Mouse (Mus musculus) left cerebral cortex, postnatal 36 days (tissue): ENCODE measurements around the gene Sbpl. TPM values are rescaled to one million over a fixed set of nuclear protein-coding genes. Genes with fewer than 3 reads are reported as not detected.

Experiments
- DNase-seq, 2 experiments: peaks; one replicate each; pipeline ENCODE4 v3.0.0; 2021 to 2022; ENCODE audit warnings: low spot score in 2 of 2, mixed read lengths in 1 of 2
- intact Hi-C: fragments of 180-260 bp; cut with DNase I; formaldehyde crosslinking; loops from one replicate; pipeline ENCODE4 v1.15.1; 2025
- total RNA-seq, 2 experiments: library from RNA; stranded (reverse); gene quantifications; 2 replicates each; pipeline ENCODE4 v1.2.3; 2021

Sbpl gene
- total RNA-seq: not detected

DNA sequence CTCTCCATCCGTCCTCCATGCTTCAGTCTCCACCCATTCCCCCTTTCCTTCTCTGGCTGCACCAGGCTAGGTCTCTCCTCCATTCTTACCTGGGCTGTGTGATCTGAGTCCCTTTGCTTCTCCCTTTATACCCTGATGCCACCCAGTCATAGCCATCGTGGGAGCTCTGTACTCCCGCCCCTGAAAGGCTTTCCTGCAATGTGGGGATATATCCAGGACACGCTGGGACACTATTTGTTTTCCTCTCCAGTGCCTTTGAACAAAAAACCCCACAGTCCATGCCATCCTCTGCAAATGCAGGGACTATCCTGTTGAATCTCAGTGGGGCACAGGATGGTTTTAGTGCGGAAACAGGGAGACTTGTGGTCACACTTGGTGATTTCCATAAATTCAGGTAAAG lies at the start of gene Sbpl:
Sbpl (minus strand) TSS at position 101 of the 400 bp plus-strand sequence.
- DNase-seq: no peak
- intact Hi-C loops: no loop called here

DNA sequence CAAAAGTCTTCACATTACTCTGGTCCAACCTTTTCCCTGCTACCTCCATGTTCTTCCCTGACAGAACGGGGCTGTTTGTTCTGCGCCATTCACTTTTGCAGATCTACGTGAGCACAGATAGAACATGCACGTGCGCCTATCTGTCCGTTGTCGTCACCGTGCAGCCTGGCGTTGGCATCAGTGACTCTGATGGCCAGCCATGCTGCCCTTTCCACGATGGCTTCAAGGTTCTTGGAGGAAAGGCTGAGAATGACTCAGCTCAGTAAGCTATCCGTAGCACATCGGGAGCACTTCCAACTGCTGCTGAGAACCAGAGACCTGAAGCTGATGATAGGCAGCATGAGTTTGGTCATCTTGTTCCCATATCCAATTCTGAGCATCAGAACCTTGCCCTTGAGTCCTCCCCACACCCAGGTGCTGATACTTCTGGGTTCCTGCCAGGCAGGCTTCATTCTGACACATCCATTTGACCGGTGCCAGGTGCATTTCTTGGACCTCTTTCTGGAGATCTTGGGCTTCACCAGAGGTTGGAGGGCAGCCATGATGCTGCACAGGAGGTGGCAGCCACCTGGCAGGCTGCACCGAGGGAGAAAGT lies 49.1 kb upstream of the Sbpl start:
- intact Hi-C loops: no loop called here
- DNase-seq: no peak

DNA sequence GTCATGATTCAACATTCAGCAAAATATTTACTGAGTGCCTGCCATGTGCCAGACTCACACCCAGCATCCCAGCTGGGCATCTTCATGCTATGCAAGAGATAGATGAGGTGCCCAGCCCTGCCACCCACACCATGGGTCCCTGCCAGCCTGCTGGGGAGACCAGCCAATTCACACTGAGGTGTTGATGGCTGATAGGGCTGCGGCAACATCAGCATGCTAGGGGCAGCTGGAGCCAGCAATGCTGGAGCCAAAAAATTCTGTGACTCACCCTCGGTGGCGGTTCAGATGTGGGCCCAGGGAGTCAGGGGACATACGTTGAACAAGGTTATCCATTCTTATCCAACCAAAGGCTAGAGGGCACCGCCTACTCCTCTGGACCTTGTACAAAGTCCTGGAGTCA lies 45.3 kb upstream of the Sbpl start:
- peak; percentile 84 to 88 for DNase-seq
- intact Hi-C loops: no loop called here

DNA sequence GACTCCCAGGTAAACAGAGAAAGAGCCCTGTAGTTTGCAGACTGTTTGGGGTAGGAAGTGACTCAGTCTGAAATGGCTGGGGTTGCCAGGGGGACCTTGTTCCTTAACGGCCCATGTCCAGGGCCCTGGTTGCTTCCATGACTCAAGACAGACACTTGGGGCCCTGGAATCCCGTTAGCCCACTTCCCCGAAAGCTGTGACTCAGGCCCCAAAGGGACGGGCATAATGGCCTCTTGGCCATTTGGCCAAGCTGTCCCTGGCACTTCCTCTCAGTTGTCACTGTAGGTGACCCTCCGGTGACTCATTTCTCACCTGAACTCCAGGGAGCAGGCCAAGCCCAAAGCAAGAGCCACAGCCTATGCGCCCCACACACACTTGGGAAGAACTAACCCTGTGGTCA lies 43.3 kb upstream of the Sbpl start:
- DNase-seq: no peak
- intact Hi-C loops: no loop called here

DNA sequence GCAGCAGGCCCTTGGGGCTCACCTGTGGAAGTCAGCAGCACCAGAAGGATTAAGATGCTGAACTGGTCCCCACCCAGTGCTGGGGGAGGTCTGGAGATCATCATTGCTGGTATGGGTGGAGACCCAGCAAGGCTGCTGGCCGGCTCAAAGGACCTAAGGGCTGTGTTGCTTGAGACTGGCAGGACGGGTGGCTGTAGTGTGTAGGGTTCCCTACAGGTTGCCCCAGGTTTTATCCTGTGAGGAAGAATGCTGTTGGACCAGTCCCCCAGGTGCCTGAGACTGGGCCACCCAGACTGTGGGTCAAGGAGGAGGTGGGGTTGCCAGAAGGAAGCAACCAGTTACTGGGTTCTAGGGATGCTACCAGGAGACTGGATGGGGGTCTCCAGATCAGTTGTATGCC lies 42.8 kb upstream of the Sbpl start, which contains the start of gene Prss22:
Prss22 (minus strand) TSS at position 200 of the 400 bp plus-strand sequence.
- intact Hi-C loops: no loop called here
- DNase-seq: no peak

DNA sequence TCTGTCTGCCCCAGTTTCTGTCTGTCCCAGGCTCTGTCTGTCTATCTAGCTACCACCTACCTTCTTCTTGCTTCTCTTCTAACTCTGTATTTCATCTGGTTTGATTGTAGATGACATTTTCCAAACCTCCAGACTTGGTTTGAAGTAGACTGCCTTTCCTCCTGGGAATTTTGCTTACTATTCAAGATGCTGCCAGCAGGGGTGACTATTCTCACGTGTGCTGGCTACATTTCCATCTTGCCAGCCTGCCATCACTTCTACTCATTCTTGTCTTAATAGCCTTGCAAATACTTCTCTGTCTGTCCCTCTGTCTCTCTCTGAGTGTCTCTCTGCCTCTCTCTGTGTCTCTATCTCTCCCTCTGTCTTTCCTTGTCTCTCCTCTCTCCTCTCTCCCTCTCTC lies 40.3 kb upstream of the Sbpl start:
- intact Hi-C loops: no loop called here
- DNase-seq: no peak

DNA sequence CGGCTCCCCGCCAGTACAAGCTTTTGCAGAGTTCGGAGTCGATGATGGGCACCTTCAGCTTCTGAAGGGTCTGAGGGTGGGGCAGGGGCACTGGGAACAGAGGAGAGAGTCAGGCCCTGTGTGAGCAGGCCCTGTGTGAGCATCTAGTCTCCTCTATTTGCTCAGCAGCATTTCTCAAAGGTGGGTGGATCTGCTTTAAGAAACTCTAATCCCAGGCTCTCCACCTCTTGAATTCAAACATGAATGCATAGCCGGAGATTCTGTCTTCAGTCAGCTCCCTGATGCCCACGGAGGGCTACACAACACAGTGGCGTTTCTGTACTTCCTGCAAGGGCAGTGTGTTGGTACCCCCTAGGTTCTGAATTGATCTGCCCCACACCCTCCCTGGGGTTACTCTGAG lies 39.6 kb upstream of the Sbpl start:
- no peak for DNase-seq
- intact Hi-C loops: no loop called here

DNA sequence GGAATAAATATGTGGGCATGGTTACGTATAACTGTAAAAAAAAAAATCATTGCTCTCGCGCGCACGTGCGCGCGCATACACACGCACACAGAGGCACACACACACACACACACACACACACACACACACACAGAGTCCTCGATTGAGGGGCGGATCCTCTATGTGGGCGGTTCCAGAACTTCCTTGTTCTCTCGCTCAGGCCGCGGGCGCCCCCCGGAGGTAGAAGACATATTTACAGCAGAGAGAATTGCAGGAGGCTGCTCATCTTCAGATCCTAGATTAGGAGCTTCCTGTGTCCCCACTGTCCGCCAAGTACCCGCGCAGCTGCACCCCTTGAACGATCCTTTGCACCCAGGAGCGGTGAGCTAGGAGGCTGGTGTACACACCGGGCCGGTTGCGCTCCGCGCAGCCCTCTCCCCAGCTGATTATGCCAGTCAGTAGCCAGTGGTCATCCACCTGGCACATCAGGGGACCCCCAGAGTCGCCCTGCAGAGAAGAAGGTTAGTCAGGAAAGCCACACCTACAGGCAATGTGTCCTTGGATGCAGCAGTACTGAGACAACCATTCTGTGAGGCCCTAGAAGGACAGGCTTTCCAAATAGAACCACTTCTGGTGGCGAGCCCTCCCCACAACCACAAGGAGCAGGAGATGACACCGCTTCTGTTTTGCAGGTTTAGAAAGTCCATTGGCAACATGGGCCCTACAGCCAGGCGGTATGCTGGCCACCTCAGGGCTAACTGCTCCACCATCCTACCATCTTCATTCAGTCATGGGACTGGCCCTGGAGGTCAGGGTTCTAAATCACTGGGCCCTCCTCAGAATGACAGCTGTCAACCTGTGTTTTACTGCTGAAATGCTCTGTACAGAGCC lies 38.7 kb upstream of the Sbpl start:
- DNase-seq: peak; percentile 88 to 91
- intact Hi-C loops: no loop called here

DNA sequence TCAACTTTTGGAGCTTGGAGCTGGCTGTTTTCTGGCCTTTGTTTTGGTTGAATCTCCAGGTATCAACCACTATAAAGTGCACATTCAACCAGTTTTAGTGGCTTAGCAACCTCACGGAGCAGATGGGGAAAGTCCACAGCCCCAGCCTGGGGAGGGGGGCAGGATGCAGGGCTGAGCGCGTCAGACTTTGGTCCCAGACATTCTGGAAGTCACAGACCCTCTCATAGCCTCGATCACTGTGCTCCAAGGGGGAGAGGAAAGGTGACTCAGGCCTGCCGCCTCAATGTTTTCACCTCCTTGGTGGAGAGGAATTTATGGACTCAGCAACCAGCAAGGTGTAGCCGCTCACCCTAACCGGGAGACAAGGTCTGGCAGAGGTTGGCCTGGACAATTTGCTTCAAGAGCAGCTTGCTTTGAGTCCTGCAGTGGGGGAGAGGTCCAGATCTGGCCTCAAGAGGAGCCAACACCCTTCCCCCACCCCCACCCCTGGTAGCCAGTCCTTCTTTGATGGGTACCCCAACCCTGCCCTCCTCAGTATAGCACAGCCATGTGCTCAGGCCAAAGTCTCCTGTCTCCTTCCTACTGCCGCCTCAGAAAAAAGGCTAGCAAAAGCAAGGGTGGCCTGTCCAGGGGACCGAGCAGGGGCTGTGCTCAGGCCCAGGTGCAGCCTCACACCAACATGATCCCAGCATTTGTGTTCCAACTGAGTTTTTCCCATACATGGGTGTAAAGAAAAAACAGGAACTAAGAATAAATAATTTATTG lies 37.9 kb upstream of the Sbpl start:
- no peak for DNase-seq
- intact Hi-C loops: no loop called here

DNA sequence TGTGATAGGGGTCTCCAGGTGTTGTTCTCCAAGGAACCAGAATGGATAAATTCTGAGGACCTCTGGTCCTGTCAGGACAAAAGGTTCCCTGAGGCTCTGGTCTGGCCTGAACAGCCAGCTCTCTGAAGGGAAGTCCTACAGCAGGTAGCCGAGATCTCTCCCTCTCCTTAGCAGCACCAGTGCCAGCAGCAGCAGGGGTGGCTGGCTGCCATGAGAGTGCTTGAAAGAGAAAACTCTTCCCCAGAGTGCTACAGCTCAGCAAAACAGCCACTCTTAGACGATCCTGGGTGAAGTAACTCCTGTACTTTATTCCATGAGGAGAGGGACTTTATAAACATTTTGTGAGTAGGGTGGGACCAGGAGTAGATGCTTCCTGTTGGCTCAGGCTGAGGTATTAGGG lies 34.7 kb upstream of the Sbpl start:
- intact Hi-C loops: no loop called here
- DNase-seq: no peak

DNA sequence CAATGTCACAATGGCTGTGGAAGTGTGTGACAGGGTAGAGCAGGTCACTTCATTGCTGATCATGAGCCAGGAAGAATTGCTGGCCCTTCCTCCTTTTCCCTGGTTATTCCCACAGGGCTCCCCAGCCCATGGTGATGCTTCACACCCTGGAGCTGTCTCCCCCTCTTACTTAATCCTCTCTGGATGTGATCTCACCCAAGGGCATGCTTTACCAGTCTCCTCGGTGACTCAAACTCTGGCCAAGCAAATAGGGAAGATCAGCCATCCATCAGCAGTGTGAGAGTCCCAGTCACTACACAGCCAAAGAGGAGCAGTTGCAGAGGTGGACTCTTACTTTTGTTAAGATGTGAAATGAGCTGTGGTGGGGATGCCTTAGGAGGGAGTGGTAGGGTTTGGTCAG lies 29.9 kb upstream of the Sbpl start:
- intact Hi-C loops: no loop called here
- DNase-seq: no peak

DNA sequence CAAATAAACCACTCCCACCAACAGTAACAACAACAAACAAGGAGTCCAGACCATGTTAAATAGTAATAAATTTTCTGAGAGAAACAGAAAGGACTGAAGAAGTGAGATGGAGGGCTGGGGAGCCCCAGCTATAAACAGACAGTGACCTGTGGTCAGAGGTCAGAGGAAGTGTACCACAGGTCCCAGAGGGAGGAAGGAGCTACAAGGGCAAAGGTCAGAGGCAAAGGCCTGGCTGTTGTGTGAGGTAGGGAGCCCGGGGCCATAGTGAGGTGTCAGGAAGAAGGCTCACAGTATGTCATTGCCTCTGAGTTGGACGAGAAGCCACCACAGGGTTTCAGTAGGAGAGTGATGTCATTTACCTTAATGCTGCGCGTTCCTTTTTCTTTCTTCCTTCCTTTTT lies 27.8 kb upstream of the Sbpl start:
- DNase-seq: no peak
- intact Hi-C loops: no loop called here

DNA sequence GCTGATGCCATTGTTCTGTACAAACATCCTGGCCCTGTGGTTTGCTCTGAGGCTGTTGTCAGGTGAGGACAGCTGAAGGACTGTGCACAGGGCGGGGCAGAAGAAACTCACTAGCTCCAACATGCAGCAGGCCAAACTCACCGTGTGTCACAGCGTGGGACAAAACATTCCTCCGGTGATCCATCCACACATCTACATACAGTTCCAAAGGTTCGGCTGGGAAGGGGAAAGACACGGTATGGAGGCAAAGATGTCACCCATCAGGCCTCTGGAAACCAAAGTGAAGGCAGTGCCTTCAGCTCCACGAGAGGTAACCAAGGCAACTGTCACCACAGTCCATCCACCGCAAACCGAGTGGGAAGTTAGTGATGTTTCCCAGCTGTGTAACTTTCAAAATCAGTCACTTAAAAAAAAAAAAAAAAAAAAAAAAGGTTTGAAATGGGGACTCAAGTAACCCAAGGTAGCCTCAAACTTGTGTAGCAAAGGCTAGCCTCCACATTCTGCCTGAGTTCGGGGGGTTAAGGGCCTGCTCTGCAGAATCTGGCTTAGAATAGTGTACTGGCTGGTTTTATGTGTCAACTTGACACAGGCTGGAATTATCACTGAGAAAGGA lies 25.3 kb upstream of the Sbpl start, which contains the start of gene Prss30:
Prss30 (minus strand) TSS at position 270 of the 613 bp plus-strand sequence.
- intact Hi-C loops: no loop called here
- no peak for DNase-seq

DNA sequence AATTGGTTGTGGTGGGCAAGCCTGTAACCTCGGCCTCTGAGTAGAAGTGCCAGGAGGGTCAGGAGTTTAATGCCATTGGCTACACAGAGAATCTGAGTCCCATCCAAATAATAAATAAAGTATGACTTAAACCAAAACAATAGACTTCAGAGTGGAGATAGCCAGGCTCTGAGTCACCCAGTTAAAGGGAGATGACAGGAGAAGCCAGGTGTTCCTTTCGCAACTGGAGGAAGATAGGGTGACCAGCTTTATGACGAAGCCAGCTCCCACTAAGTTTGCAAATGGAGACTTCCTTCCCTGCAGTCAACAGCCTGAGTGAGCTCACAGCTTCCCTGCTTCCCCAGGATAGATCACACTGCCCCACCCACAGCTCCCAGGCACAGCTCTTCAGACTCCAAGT lies 24.4 kb upstream of the Sbpl start:
- intact Hi-C loops: no loop called here
- no peak for DNase-seq

DNA sequence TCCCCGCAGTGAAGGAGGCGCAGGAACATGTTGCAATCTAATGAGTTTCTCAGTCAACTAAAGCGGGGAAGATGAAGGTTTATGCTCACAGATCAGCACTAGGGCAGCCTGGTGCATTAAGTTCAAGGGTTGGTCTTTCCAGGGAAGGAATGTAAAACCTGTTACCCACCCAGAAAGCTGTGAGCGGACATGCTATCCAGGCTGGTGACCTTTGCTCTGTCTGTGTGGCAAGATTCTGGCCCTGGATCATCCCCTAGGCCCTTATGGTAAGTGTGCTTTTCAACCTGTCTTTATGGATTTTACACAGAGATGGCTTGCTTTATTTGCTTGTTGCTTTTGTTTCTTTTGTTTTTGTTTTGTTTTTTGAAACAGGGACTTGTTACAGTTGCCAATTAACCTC lies 21.6 kb upstream of the Sbpl start:
- no peak for DNase-seq
- intact Hi-C loops: no loop called here

DNA sequence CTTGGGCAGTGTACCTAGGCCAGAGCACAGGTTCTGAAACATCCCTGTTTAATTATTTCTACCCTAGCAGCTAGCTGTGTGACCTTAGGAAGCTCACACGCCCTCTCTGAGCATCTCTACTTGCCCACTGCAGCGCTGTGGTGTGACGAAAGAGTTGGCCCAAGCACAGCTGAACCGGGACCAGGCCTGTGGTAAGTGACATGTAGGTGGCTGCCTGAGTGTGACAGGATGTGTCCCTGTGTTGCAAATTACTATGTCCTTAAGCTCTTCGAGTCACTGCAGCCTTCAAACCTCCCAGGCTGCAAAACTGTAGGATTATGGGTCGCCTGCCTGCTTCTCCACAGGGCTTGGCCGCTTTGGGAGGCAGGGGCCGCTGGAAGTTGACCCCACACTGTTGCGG lies 16.2 kb upstream of the Sbpl start:
- no peak for DNase-seq
- intact Hi-C loops: no loop called here

DNA sequence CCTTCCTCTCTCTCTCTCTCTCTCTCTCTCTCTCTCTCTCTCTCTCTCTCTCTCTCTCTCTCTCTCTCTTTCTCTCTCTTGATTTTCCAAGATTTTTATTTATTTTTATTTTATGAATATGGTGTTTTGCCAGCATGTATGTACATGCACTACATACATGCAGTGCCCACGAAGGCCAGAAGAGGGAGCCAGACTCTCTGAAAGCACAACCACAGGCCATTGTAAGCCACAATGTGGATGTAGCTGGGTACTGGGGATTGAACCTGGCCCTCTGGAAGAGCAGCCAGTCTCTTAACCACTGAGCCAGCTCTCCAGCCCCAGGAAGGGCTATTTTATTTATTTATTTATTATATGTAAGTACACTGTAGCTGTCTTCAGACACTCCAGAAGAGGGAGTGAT lies 14.2 kb upstream of the Sbpl start:
- intact Hi-C loops: no loop called here
- DNase-seq: peak; percentile 55 to 65

DNA sequence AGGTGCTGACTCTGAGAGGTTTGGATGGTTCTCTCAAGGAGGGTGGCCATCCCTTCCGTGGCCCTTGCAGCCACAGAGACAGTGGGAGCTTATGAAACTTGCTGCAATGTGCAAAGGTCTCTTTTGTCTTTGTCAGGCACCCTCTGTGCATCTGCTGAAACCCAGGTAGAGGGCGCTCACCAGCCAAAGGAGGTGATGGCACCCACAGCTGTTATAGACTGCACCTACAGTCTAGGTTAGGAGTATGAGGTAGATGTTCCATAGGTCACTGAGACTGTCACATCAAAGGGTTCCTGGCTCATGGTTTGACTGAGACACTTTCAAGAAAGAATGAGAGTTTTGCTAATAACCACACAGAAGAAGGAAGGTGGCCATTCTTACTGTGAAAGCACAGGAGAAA lies 13.7 kb upstream of the Sbpl start:
- no peak for DNase-seq
- intact Hi-C loops: no loop called here

DNA sequence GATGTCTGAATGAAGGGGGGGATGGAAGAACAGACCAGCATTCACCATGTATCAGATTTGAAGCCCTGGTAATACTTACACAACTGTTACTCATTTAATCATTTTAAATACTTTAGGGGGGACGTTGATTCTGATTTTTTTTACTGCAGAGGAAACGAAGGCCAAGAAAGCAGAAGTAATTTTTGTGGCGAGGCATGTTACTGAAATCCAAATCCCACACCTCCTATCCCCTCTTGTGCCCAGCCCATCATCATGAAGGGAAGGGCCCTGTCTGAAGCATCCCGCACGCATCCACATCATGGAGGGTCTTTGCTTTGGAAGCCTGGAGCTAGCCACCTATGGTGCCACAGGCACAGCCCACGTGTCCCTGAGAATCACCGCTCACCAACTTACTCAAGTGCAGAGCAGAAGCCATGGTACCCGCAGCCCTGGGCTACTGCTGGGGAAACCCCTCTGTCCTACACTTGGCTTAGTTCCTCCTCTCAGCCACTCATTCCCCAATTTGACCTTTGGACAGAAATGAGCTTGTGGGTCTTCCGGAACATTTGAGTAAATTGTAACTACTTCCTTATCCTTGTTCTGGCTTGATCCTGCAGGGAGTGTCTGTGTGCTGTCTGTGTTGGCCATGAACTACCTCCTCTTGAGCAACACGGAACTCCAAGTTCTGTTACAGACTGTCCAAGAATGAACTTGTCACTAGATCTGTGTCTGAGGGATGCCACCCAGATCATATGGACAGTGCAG lies 11.8 kb upstream of the Sbpl start:
- intact Hi-C loops: no loop called here
- DNase-seq: no peak
